In the genomic region with DNA sequence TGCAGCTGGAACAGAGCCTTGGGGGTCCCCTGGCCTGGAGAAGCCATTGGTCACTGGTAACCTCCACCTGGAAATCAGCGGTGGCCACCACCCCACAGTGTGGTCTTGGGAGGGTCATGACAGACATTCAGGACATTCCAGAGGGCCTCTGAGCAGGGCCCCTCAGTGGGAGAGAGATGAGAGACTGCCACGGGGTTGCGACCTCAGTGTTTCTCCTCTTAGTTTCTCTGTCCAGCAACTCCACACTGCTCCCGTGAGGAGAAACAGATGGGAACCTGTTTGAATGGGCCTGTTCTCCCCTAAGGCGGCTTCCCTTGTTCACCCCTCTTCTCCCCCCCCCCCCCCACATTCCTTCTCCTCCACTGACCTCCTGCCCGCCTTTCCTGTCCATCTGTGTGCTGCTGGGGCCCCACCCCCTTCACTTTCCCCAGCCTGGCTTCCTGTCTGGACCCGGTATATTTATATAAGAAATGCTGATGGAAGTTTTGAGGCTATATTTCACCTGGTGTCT, we compare ENCODE assay signal across 7 mouse cellular contexts. TPM values are rescaled to one million over a fixed set of nuclear protein-coding genes. Genes with fewer than 3 reads are reported as not detected.
DNase-seq lines count a peak whose midpoint lies in the region; ATAC-seq lines count a peak whose summit lies in the region.

No protein-coding gene starts in this region.

- peak overlapping the region; percentile 30 for H3K4me2 ChIP-seq in limb, embryonic 13.5 days (replicated peaks)

- no peaks in the 10 kb centered on the region for H3K27me3 ChIP-seq in hindbrain, embryonic 10.5 days (ENCODE audit: insufficient read depth, poor library complexity, severe bottlenecking)
- H3K27me3 ChIP-seq in limb, embryonic 13.5 days = no peaks in the 10 kb centered on the region

- H3K4me3 ChIP-seq in hindbrain, embryonic 10.5 days = peak overlapping the region; percentile 7; the same call in 1 of the 2 replicates
- no peak overlapping the region for H3K4me3 ChIP-seq in limb, embryonic 13.5 days

- peak overlapping the region; percentile 51 for H3K9ac ChIP-seq in limb, embryonic 13.5 days

- DNase-seq in cerebellum, adult 18-20 months = peak; percentile 68 to 70
- DNase-seq in cerebellum, postnatal 36 days = peak; percentile 50 to 62
- peak; percentile 74 for DNase-seq in hindbrain, embryonic 10.5 days (ENCODE audit: low spot score)
- no peak for DNase-seq in frontal cortex, postnatal 36 days (ENCODE audit: low spot score in 2 of 2)
- no peak for DNase-seq in frontal cortex, postnatal 10 days (ENCODE audit: low spot score in 2 of 2)

- peaks cover 35% of the 10 kb centered on the region for H3K4me1 ChIP-seq in hindbrain, embryonic 10.5 days (replicated peaks)
- H3K4me1 ChIP-seq in limb, embryonic 13.5 days = peaks cover 33% of the 10 kb centered on the region

- H3K9me3 ChIP-seq in hindbrain, embryonic 10.5 days = no peaks in the 10 kb centered on the region
- H3K9me3 ChIP-seq in limb, embryonic 13.5 days = no peaks in the 10 kb centered on the region

- 12% methylated on average over 7 of the region's 7 CpGs for WGBS in hindbrain, embryonic 10.5 days
- WGBS in limb, embryonic 13.5 days = 3% methylated on average over 6 of the region's 7 CpGs

- peak; percentile 52 for ATAC-seq in limb, embryonic 13.5 days (ENCODE audit: low FRiP score, low read depth)
- no peak for ATAC-seq in megakaryocyte, adult 5-6 weeks (ENCODE audit: poor library complexity, severe bottlenecking)

- H3K36me3 ChIP-seq in hindbrain, embryonic 10.5 days = peaks cover 23% of the 10 kb centered on the region
- peaks cover 17% of the 10 kb centered on the region for H3K36me3 ChIP-seq in limb, embryonic 13.5 days

- H3K27ac ChIP-seq in hindbrain, embryonic 10.5 days = peak overlapping the region; percentile 90
- peak overlapping the region; percentile 98 for H3K27ac ChIP-seq in limb, embryonic 13.5 days

RNA-seq across cellular contexts. Expression of a gene that starts 14.6 kb away (rescaled TPM):
- 12.1 and 14.5 TPM in 2 replicates for polyA plus RNA-seq in hindbrain, embryonic 10.5 days (2016; fragmentation: Nextera tagmentation; extraction: Ambion mirVana)
- 6.7 and 7.6 TPM in 2 replicates for polyA plus RNA-seq in limb, embryonic 13.5 days (2015; fragmentation: Nextera tagmentation; extraction: Ambion mirVana)
- 2.0 and 2.1 TPM in 2 replicates for total RNA-seq in megakaryocyte, adult 5-6 weeks (2015)
- 0.81 and 0.84 TPM in 2 replicates for total RNA-seq in megakaryocyte, adult 5-6 weeks (2017)

Comparison
In these comparisons a context has a peak if more than half of its experiments do, and no peak if none do; other contexts are left out.
1. DNase-seq: peak in cerebellum, adult 18-20 months (2 of 2), cerebellum, postnatal 36 days (2 of 2) and hindbrain, embryonic 10.5 days (single experiment); none in frontal cortex, postnatal 36 days (0 of 2) and frontal cortex, postnatal 10 days (0 of 2).